Mouse (Mus musculus): ENCODE results near the gene Nphs2.
A peak's percentile ranks its signal among the peaks of the same experiment; 100 is the strongest.
"Not testable (repeated sequence)": the region's sequence is repeated elsewhere in the genome, so short reads cannot be mapped to it uniquely, and the experiment has no call there.

Gene Nphs2

DNA sequence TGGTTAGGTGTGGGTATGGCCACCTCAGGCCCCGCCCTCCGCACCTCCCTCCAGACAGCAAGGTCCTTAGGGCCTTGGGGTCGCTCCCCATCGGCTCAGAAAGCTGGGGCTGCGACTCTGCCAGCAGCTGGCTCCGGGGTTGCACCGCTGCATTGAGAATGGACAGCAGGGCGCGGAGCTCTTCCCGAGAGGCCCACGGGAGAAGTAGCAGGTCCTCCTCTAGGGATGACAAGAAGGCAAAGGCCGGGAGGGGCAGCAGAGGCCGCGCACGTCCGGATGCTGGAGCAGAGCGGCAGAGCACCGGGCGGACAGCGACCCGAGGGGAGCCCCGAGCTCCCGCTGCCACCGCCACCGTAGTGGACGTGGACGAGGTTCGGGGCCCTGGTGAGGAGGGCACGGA is at the start of gene Nphs2:
Gene Nphs2 (plus strand): TSS at position 98 of the 400 bp plus-strand sequence.
- DNase-seq: no peak

DNA sequence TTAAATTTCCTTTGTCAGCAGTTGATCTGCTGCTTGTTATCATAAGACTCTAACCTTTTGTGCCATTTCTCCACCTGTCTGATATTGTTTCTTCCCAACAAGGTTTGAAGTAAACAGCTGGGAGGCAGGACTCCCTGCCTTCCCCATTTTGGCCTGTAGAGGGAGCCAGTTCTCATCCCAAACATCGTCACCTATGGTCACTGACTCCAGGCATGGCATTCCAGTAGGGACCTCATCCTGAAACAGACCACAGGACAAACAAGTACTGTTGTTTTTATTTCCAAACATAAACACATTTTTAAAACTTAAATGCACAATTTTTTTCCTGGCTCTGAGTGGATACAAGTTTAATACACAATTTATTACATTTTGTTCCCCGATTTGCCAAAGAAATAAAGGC is 47.2 kb upstream of the Nphs2 start:
- peak in 1 of 2 experiments; percentile 29 for DNase-seq

- DNase-seq: no peak
Observed at GRCm38 (mm10) chr1:156263946-156264345, 46.6 kb upstream of the Nphs2 start.

DNA sequence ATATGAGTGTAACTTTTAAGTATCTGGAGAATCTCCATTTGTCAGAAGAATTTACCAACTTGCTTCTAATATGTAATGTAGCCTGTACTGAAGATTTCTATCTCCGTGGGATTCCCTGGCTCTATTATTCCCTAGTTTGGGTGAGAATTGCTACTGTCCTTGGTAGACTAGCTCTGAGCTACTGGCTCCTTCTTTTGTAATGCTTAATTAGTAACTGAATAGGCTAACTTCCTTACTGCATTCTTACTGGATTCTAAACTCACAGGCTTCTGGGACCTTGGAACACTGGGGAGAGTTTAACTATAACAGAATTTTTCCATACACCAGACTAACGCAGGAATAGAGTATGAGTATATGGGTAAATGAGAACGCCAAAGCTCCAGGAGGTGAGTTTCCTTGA is 42.0 kb upstream of the Nphs2 start:
- not testable (repeated sequence) for DNase-seq

DNA sequence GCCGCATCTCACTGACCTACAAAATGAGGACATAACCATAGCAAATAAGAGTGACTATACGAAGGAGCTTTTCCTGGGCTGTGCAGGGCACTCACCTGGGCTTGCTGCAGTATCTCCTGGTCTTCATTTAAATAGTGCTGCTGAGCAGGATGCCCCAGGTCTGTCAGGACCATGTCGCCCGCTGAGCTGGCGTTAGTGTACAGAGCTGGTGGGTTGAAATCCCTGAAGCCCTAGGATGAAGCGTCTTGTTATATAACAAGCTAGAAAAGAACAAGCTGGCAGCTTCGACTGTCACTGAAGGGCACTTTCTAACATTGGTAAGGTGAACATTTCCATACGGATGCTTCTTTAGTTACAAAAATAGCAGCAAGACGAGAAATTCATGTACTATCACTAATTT is 40.1 kb upstream of the Nphs2 start:
- DNase-seq: no peak

GRCm38 (mm10) chr1:156271654-156272053 is 38.9 kb upstream of the Nphs2 start:
- no peak for DNase-seq

DNA sequence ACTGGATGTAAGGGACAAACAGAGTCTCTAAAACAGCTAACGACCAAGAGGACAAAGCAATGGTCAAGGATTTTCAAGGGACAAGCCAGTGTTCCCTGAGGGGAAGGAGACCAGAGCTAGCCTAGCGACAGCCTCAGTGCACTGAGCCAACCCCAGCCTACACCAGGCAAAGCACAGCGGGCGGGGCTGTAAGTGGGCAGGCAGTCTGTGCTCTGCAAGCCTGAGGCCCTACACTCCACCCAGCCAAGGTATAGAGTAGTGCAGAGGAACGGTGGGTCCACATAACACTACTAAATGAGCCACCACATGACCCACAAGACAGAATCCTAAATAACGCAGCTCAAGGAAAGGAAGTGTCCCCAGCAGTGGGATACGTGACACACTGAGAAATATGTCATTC is 36.9 kb upstream of the Nphs2 start:
- no peak for DNase-seq

GRCm38 (mm10) chr1:156280131-156280530 is 30.4 kb upstream of the Nphs2 start:
- no peak for DNase-seq

DNA sequence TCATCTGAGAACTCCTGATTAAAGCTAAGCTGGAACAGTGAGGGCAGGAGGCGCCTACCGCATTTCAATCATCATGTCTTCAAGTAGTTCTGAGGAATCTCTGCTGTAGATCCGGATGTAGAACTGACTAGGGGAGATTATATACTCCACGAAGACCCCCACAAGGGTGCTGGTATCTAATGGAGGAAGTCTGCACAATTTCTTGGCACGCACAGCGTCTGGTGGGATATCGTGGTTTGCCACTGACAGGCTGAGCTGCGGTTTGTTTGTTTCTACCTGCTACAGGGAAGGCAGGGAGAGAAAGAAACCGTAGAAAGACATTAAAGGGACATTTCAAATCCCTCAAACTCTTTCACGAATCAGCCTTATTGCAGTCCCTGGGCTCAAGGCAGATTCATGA is 26.3 kb upstream of the Nphs2 start:
- no peak for DNase-seq

DNA sequence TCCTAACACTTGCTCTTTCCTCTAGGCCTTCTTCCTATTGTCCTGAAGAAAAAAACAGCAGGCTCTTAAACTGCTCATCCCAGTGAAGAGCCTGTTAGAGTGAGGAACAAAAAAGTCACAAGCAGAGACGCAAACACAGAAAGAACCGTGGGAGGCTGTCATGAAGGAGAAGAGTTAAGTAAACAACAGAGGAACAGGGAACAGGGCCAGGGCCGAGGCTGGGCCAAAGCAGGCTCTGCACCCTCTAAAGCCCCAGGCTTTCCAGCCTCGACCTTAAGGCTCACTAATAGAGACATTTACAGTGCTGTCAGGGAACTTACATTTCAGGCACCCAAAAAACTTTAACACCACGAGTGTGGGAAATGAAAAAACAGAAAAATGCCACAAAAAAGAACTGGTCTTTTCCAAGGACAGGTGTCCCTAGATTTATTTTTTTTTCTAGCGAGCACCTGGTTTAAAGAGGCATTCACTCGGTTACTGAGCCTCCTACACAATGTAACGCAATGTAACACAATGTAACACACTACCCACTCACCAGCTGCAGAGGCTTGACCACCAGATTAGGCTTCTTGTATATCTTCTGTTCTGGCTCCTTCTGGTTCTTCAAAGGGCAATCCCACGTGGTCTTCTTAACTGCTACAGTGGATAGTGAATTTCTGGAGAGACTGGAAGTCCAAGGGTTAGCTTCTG is 25.5 kb upstream of the Nphs2 start:
- no peak for DNase-seq

- no peak for DNase-seq
Observed at GRCm38 (mm10) chr1:156285541-156285896, 25.0 kb upstream of the Nphs2 start.

- no peak for DNase-seq
Observed at GRCm38 (mm10) chr1:156288556-156289221, 21.8 kb upstream of the Nphs2 start.

DNA sequence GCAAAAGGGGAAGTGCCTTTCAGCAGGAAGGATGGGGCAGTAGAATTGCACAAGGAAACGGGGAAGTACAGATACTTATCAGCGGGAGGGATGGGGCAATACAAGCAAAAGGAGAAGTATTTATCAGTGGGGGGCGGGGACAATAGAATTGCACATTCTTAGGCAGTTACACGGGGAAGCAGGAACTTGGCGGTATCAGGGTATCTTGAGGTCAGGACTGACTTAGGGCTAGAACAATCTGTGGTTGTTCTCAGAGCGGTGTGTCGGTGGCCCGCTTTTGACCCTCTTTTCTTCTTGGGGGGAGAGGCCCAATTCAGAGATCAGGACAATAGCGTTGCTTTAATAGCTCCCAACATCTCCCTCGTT is 21.3 kb upstream of the Nphs2 start:
- not testable (repeated sequence) for DNase-seq

GRCm38 (mm10) chr1:156290016-156290415 is 20.5 kb upstream of the Nphs2 start:
- DNase-seq: no peak

DNA sequence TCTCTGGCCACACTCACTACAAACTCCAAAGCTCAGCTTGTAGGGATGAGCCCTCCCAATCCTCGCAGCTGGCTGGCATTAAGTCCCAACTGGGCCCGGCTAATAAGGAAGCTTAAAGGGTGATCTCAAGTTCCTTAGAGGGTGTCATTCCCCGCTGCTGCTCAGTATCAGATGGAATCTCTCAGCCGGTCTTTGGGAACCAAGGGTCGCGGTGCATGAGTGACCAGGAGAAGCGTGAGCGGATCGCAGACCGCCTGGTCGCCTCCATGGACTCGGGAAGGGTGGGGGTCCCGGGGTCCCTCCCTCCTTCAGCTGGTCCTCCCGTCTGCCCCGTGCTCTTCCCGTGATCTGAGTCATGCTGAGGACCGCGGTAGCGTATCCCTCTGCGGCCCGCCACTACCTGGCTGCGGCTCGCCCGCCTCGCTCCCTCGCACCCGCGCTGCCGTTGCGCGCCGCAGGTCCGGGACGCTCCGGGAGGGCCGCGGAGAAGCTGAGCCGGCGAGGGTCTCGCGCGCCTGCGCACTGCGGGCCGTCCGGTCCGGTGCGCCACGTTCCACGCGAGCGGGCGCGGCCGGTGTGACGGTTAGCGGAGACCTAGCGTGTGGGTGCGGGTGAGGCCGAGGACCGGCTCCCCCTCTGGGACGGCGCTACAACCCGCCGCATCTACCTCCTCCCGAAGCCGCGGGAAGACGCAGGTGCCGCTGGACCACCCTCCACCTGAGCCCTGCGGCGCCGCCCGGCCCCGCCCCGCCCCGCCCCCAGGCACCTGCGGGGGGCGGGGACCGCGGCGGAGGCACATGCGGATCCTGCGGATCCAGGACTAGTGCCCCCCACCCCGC is 7.4 kb upstream of the Nphs2 start, which contains the start of gene Tdrd5:
Gene Tdrd5 (minus strand): TSS at position 754 of the 839 bp plus-strand sequence.
- DNase-seq: no peak

- DNase-seq: no peak
Observed at GRCm38 (mm10) chr1:156308595-156308994, 1.9 kb upstream of the Nphs2 start.

GRCm38 (mm10) chr1:156323126-156323525 is 12.6 kb downstream of the Nphs2 start:
- no peak for DNase-seq

DNA sequence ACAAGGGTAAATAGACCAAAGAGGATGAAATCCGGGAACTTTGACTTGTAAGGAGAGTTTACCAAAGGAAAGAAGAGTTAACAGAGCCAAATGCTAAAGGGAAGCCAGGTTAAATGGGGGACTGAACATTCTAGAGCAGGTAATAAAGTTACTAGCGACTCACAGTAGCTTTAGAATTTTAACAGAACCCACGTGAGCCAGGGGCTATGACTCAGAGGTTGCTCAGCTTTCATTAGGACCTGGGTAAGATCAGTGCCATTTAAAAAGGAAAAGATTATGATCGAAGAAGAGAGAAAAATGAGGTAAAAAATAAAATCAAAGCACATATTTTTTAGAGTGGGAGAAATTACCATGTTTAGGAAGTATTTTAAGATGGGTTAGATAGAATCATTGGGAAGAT is 30.3 kb downstream of the Nphs2 start:
- no peak for DNase-seq

DNA sequence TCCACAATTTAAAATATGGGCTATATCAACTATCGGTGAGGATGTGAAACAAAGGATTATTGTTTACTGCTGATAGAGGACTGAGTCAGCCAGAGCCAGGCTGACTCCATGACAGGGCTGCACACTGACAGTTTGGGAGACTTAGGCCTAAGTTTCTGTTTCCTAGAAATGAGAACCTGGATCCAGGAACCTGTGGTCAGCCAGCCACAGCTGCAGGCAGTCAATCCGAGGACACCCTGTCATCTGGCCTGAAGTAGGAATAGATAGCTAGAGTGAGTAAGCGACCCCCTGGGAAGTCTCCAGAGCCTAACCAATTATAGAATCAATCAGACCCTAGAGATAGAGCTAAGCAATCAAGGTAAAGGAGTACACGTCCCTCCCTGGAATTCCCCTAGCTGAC is 33.9 kb downstream of the Nphs2 start:
- DNase-seq: no peak

DNA sequence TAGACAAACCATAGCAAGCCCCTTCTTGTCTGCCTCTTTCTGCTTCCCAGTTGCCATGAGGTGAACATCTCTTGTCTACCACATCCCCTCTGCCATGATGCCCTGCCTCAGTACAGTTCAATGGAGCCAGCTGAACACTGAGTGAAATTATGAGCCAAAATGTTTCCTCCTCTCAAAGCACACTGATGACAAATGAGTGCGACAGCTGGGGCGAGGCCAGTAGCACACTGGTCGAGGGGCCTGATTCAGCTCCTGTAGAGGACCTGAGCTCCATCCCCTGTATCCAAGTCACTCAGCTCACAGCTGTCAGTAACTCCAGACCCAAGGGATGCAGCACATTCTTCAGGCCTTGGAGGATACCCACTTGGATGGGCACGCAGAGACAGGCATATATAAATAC is 35.1 kb downstream of the Nphs2 start:
- no peak for DNase-seq

DNA sequence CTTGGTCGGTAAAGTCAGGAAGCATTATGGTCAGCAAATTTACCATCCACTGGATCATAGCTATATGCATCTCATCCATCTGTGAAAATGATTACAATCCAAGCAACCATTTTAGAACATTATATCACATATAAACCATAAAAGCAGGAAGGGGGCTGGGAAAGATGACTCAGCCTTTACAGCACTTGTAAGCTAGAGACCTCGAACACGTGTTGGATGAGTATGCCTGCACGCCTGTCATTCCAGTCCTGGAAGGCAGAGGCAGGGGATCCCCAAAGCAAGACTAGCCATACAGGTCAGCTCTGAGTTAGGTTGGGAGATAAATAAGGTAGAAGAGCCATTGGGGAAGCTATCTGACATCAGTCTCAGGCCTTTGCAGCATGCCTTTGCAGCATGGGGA is 38.5 kb downstream of the Nphs2 start:
- DNase-seq: no peak

GRCm38 (mm10) chr1:156350441-156350840 is 39.9 kb downstream of the Nphs2 start:
- no peak for DNase-seq

DNA sequence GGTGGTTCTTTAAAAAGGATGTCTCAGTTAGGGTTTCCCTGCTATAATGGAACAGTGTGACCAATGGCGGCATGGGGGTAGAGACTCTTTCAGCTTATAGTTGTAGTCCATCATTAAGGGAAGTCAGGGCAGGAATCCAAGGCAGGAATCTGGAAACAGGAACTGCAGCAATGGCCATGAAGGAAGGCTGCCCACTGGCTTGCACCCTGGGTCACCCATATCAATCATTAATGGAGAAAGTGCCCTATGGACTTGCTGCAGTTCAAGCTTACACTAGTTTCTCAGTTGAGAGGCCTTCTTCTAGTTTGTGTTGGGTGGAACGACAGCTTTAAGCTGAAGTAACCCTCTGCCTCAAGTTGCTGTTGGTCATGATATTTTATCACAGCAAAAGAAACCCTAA is 41.9 kb downstream of the Nphs2 start:
- DNase-seq: no peak

DNA sequence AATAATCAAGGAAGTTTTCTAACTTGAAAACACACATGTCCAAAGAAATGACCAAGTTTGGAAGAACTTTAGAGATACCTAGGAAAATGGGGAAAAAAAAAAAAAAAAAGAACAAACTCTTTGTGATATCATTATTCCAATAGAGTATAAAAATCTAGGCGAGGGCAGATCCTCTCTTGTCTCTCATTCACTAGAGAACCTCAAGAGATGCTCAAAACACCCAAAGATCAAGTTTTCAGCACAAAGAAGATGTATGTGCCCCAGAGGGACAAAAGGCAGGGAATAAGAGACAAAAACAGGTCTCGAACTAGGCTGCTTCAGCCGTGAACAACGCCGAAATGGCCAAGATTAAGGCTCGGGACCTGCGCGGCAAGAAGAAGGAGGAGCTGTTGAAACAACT is 55.2 kb downstream of the Nphs2 start, which contains the start of gene Gm2000:
Gene Gm2000 (plus strand): TSS at position 301 of the 400 bp plus-strand sequence.
- no peak for DNase-seq

All from spleen, adult 18-20 months (tissue).